Mouse (Mus musculus) lung, postnatal 0 days (tissue): Measurements from ENCODE around the gene Nmur2.

Experiments
- CTCF ChIP-seq: IDR thresholded peaks from 2 replicates; pipeline ENCODE4 v1.5.1; 2016; ENCODE audit warnings: antibody characterized with exemption, mild to moderate bottlenecking
- EP300 ChIP-seq: IDR thresholded peaks from 2 replicates; pipeline ENCODE4 v1.6.1; 2016; ENCODE audit warnings: antibody characterized with exemption, mild to moderate bottlenecking, control low read depth

GRCm38 (mm10) chr11:55992148-55992547 lies 48.7 kb downstream of the Nmur2 start:
- TF ChIP-seq CTCF: no peak
- no peak for TF ChIP-seq EP300
